Mouse (Mus musculus): Measurements from ENCODE around the gene Ndrg3. TPM values are rescaled to one million over a fixed set of nuclear protein-coding genes. Genes with fewer than 3 reads are reported as not detected.

The Ndrg3 gene
- total and polyA plus RNA-seq, 2 experiments from 2014 or later: 160 to 178 TPM

DNA sequence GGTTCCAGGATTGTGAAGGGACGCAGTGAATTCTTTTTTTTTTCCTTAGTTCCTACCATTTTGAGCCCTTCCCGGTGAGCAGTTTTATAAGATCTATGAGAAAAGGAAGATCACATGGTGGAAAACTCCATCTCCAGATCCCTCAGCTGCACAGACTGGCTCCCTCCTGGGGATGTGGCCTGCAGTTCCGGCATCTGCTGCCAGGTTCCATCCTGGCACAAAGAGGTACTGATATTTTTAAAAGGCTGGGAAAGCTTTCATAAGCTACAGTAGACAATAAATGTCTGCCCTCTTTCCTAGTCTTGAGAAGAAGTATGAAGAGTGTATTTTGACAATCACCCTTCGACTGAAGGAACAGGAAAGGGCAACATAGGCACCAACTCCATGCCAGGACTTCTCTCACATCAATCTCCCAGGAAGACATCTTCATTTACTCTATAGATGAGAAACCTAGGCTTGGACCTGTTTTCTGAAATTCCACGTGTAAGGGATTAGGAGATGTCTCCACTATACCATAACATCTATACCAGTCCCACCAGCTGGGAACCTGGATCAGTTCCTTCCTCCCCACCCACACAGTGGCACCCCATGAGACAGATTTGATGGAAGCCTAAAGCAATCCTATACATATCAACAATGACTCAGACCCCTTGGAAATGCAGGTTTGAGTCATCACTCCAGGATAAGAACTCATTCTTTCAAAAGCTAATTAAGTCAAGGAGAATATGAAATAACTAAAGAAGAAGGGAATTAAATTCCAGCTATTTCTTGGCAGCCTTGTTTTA lies 18.3 kb downstream of the Ndrg3 start:
- Histone ChIP-seq H3K9ac (replicated peaks; ENCODE audit: low read length, poor library complexity, severe bottlenecking) (no peak overlapping the region), H3K4me1 (ENCODE audit: insufficient read depth, low read length) (no peaks in the 10 kb centered on the region), H3K4me3 (ENCODE audit: low read depth, low read length) (no peak overlapping the region), H3K4me2 (ENCODE audit: low read depth, low read length, poor library complexity, severe bottlenecking) (no peak overlapping the region), H3K9me3 (ENCODE audit: low read length) (no peaks in the 10 kb centered on the region), H3K27me3 (ENCODE audit: insufficient read depth, low read length) (no peaks in the 10 kb centered on the region), H3K36me3 (ENCODE audit: insufficient read depth, low read length) (no peaks in the 10 kb centered on the region), H3K27ac (ENCODE audit: low read depth, low read length) (no peak overlapping the region; the same call in 1 of the 2 replicates)
- no peak for TF ChIP-seq CTCF (IDR thresholded peaks at IDR 0.05)
- WGBS: 82% methylated on average over 5 of the region's 5 CpGs
- DNase-seq (ENCODE audit: low spot score) (no peak), ATAC-seq (ENCODE audit: low FRiP score) (no peak)

- Histone ChIP-seq H3K27me3 (ENCODE audit: insufficient read depth, low read length) (no peaks in the 10 kb centered on the region), H3K4me2 (ENCODE audit: low read depth, low read length, poor library complexity, severe bottlenecking) (no peak overlapping the region), H3K9me3 (ENCODE audit: low read length) (no peaks in the 10 kb centered on the region), H3K27ac (ENCODE audit: low read depth, low read length) (no peak overlapping the region), H3K4me1 (ENCODE audit: insufficient read depth, low read length) (no peaks in the 10 kb centered on the region), H3K36me3 (ENCODE audit: insufficient read depth, low read length) (no peaks in the 10 kb centered on the region), H3K9ac (replicated peaks; ENCODE audit: low read length, poor library complexity, severe bottlenecking) (no peak overlapping the region), H3K4me3 (ENCODE audit: low read depth, low read length) (no peak overlapping the region)
- 78% methylated on average over 7 of the region's 7 CpGs for WGBS
- DNase-seq (ENCODE audit: low spot score): no peak
- ATAC-seq (ENCODE audit: low FRiP score): no peak
- TF ChIP-seq CTCF (IDR thresholded peaks at IDR 0.05): no peak
These were observed 21.6 kb downstream of the Ndrg3 start for GRCm38 (mm10) chr2:156970253-156970652.

DNA sequence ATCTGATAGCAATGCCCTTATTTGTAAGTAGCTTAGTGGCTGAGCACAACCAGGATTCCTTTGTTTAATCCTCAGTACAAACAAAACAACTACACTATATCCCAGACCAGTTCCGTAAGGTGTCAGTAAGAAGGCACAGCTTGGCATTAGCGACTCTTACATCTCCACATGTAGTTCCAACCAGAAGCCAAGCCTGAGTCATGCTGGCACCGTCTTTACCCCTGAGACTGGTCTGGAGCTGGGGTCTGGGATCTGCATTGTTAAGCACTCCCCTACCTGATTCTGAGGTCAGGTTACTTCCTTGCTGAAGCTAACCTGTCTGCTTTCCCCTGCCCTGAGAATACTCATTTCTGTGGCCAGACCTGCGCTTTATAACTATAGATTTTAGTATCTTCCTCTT lies 23.4 kb downstream of the Ndrg3 start:
- Histone ChIP-seq H3K36me3 (ENCODE audit: insufficient read depth, low read length) (no peaks in the 10 kb centered on the region), H3K9me3 (ENCODE audit: low read length) (no peaks in the 10 kb centered on the region), H3K27ac (ENCODE audit: low read depth, low read length) (no peak overlapping the region), H3K9ac (replicated peaks; ENCODE audit: low read length, poor library complexity, severe bottlenecking) (no peak overlapping the region), H3K27me3 (ENCODE audit: insufficient read depth, low read length) (no peaks in the 10 kb centered on the region), H3K4me2 (ENCODE audit: low read depth, low read length, poor library complexity, severe bottlenecking) (no peak overlapping the region), H3K4me1 (ENCODE audit: insufficient read depth, low read length) (no peaks in the 10 kb centered on the region), H3K4me3 (ENCODE audit: low read depth, low read length) (no peak overlapping the region)
- DNase-seq (ENCODE audit: low spot score): no peak
- WGBS: 76% methylated on average over 4 of the region's 4 CpGs
- no peak for ATAC-seq (ENCODE audit: low FRiP score)
- no peak for TF ChIP-seq CTCF (IDR thresholded peaks at IDR 0.05)

GRCm38 (mm10) chr2:156967388-156967787 lies 24.5 kb downstream of the Ndrg3 start:
- DNase-seq (ENCODE audit: low spot score) (no peak), ATAC-seq (ENCODE audit: low FRiP score) (no peak)
- 81% methylated on average over 6 of the region's 6 CpGs for WGBS
- no peaks in the 10 kb centered on the region for H3K9me3 ChIP-seq (ENCODE audit: low read length)
- H3K4me1 ChIP-seq (ENCODE audit: insufficient read depth, low read length): no peaks in the 10 kb centered on the region
- no peak overlapping the region for H3K27ac ChIP-seq (ENCODE audit: low read depth, low read length)
- TF ChIP-seq CTCF (IDR thresholded peaks at IDR 0.05): no peak
- H3K27me3 ChIP-seq (ENCODE audit: insufficient read depth, low read length): no peaks in the 10 kb centered on the region
- no peak overlapping the region for H3K9ac ChIP-seq (replicated peaks; ENCODE audit: low read length, poor library complexity, severe bottlenecking)
- no peaks in the 10 kb centered on the region for H3K36me3 ChIP-seq (ENCODE audit: insufficient read depth, low read length)
- H3K4me3 ChIP-seq (ENCODE audit: low read depth, low read length): no peak overlapping the region
- H3K4me2 ChIP-seq (ENCODE audit: low read depth, low read length, poor library complexity, severe bottlenecking): no peak overlapping the region

- Histone ChIP-seq H3K27me3 (ENCODE audit: insufficient read depth, low read length) (no peaks in the 10 kb centered on the region), H3K36me3 (ENCODE audit: insufficient read depth, low read length) (no peaks in the 10 kb centered on the region), H3K4me2 (ENCODE audit: low read depth, low read length, poor library complexity, severe bottlenecking) (no peak overlapping the region), H3K9ac (replicated peaks; ENCODE audit: low read length, poor library complexity, severe bottlenecking) (no peak overlapping the region), H3K9me3 (ENCODE audit: low read length) (no peaks in the 10 kb centered on the region), H3K4me3 (ENCODE audit: low read depth, low read length) (no peak overlapping the region), H3K27ac (ENCODE audit: low read depth, low read length) (no peak overlapping the region), H3K4me1 (ENCODE audit: insufficient read depth, low read length) (no peaks in the 10 kb centered on the region)
- ATAC-seq (ENCODE audit: low FRiP score) (no peak), DNase-seq (ENCODE audit: low spot score) (no peak)
- no peak for TF ChIP-seq CTCF (IDR thresholded peaks at IDR 0.05)
- 95% methylated on average over 7 of the region's 7 CpGs for WGBS
These were observed 28.0 kb downstream of the Ndrg3 start for GRCm38 (mm10) chr2:156963891-156964290.

DNA sequence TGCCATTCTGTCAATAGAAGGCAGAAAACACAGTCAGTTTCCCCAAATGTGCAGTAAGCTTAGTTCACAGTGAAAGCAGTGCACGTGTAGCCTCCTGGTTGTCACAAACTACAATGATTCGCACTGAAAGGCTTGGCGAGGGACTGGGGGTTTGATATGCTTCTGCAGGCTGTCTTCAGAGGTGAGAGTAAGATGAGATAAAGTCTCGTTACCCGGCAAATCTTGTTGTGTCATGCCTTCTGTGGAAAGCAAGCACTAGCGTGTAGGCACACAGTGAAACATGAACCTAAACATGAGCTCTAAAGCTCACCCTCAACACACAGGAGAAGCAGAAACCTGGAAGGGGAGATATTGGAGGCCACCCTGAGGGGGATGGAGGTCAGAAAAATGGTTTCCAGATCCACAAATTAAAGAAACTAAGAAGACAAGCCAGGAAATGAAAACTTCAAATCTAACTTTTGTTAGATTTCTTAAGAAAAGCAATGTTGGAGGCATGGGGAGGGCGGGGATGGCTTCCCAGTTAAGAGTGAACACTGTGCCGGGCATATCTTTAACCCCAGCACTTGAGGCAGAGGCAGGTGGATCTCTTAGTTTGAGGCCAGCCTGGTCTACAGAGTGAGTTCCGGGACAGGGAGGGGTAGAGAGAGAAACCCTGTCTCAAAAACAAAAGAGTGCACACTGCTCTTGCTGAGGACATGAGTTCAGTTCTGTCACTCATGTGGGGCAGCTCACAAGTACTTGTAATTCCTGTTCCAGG lies 33.2 kb downstream of the Ndrg3 start:
- DNase-seq (ENCODE audit: low spot score) (no peak), ATAC-seq (ENCODE audit: low FRiP score) (no peak)
- H3K4me3 ChIP-seq (ENCODE audit: low read depth, low read length): no peak overlapping the region
- H3K4me2 ChIP-seq (ENCODE audit: low read depth, low read length, poor library complexity, severe bottlenecking): no peak overlapping the region
- no peaks in the 10 kb centered on the region for H3K4me1 ChIP-seq (ENCODE audit: insufficient read depth, low read length)
- H3K9me3 ChIP-seq (ENCODE audit: low read length): no peaks in the 10 kb centered on the region
- TF ChIP-seq CTCF (IDR thresholded peaks at IDR 0.05): no peak
- no peaks in the 10 kb centered on the region for H3K36me3 ChIP-seq (ENCODE audit: insufficient read depth, low read length)
- no peaks in the 10 kb centered on the region for H3K27me3 ChIP-seq (ENCODE audit: insufficient read depth, low read length)
- WGBS: 88% methylated on average over 9 of the region's 9 CpGs
- no peak overlapping the region for H3K27ac ChIP-seq (ENCODE audit: low read depth, low read length)
- H3K9ac ChIP-seq (replicated peaks; ENCODE audit: low read length, poor library complexity, severe bottlenecking): no peak overlapping the region

Data from midbrain, postnatal 0 days (tissue).